Mouse (Mus musculus) A20 (cell line): Measurements from ENCODE around the gene Tanc1.

Source experiments
- DNase-seq: peaks from one replicate; pipeline ENCODE4 v3.0.0-alpha.2; 2011; ENCODE audit warnings: low read depth, low spot score

Tanc1 gene

GRCm38 (mm10) chr2:59752766-59753165 is 140.9 kb downstream of the Tanc1 start:
- no peak for DNase-seq

- no peak for DNase-seq
Measured at GRCm38 (mm10) chr2:59756137-59756753, 144.4 kb downstream of the Tanc1 start.

GRCm38 (mm10) chr2:59757015-59757414 is 145.2 kb downstream of the Tanc1 start:
- DNase-seq = peak; percentile 4

GRCm38 (mm10) chr2:59758139-59758918 is 146.5 kb downstream of the Tanc1 start:
- no peak for DNase-seq

GRCm38 (mm10) chr2:59760731-59761130 is 148.9 kb downstream of the Tanc1 start:
- no peak for DNase-seq

GRCm38 (mm10) chr2:59761183-59761582 is 149.3 kb downstream of the Tanc1 start:
- DNase-seq = no peak

GRCm38 (mm10) chr2:59762277-59762676 is 150.4 kb downstream of the Tanc1 start:
- no peak for DNase-seq

GRCm38 (mm10) chr2:59765671-59766070 is 153.8 kb downstream of the Tanc1 start:
- no peak for DNase-seq

- DNase-seq = no peak
Measured at GRCm38 (mm10) chr2:59767893-59768292, 156.1 kb downstream of the Tanc1 start.

- DNase-seq = no peak
Measured at GRCm38 (mm10) chr2:59768661-59769384, 157.0 kb downstream of the Tanc1 start.

- DNase-seq = no peak
Measured at GRCm38 (mm10) chr2:59769385-59769735, 157.5 kb downstream of the Tanc1 start.

GRCm38 (mm10) chr2:59771708-59772107 is 159.9 kb downstream of the Tanc1 start:
- no peak for DNase-seq

GRCm38 (mm10) chr2:59772261-59772683 is 160.4 kb downstream of the Tanc1 start:
- DNase-seq = no peak

GRCm38 (mm10) chr2:59774374-59774773 is 162.5 kb downstream of the Tanc1 start:
- no peak for DNase-seq

- DNase-seq = no peak
Measured at GRCm38 (mm10) chr2:59775148-59775547, 163.3 kb downstream of the Tanc1 start.

GRCm38 (mm10) chr2:59775820-59776219 is 164.0 kb downstream of the Tanc1 start:
- DNase-seq = no peak

- DNase-seq = no peak
Measured at GRCm38 (mm10) chr2:59779355-59779754, 167.5 kb downstream of the Tanc1 start.

GRCm38 (mm10) chr2:59780240-59780639 is 168.4 kb downstream of the Tanc1 start:
- DNase-seq = no peak

- DNase-seq = no peak
Measured at GRCm38 (mm10) chr2:59783055-59783831, 171.4 kb downstream of the Tanc1 start.

- no peak for DNase-seq
Measured at GRCm38 (mm10) chr2:59783832-59784627, 172.2 kb downstream of the Tanc1 start.

- DNase-seq = no peak
Measured at GRCm38 (mm10) chr2:59784628-59784883, 172.7 kb downstream of the Tanc1 start.
